Mouse (Mus musculus): ENCODE results near the gene Cep250.

Cep250 gene

DNA sequence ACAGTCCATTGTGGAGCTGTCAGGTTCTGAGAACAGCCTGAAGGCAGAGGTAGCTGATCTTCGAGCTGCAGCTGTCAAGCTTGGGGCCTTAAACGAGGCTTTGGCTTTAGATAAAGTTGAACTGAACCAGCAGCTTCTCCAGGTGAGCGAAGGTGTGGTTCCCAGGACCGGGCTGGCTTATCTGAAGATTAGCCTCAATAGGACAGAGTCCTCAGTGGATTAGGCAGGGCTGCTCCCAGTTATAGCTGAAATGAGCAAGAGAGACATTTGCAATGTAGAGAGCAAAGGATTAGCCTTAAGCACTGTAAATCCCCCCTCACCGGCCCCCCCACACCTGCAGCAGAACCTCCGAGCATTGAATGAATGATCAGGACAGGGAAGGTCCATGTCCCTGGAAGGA is 17.1 kb downstream of the Cep250 start:
- no peak for DNase-seq

DNA sequence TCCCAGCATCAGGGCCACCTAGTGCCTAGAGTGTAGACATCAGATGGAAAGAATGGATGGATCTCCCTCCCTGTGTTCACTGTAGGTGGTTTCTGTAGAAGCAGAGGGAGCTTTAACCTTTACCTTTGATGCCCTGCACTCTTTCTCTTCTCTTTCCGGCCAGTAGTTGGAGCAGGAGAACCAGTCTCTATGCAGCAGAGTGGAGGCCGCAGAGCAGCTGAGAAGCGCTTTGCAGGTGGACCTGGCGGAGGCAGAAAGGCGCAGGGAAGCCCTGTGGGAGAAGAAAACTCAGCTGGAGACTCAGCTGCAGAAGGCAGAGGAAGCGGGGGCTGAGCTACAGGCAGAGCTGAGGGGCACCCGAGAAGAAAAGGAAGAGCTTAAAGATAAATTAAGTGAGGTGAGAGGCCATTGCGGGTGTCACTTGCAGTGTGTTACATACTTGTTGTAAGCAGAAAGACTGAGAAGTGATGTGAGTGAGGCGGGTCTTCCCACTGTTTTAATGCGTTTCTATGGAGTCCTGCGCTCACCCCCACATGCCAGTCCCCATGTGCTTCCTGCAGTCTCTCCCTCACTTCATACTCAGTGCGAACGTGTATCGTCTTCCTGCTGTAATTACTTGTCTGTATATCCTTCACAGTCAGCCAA is 18.0 kb downstream of the Cep250 start:
- DNase-seq: no peak

DNA sequence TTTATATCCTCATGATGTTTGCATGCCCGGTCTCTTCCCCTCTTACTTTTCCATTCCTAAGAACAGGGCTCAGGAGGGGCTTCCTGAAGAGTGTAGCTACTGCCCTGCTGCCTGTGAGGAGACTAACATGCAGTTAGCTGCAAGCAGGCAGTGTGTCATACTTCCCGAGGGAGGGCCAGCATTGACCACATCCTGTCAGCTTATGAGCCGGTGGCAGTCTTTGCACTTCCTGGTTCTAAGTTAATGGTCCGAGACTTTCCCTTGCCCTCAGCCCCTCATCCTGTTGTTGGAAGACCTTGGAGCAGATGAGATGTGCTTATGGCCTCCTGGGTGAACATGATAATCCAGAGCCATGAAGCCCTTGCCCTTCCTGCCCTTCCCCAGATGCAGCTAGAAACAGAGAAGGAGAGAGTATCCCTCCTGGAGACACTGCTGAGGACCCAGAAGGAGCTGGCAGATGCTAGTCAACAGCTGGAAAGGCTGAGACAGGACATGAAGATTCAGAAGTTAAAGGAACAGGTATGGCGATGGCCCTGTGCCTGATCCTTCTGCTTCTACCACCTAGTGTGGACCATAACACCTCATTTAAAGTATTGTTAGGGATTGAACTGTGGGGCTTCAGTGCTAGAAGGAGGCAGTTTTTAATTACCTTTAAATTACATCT is 23.2 kb downstream of the Cep250 start:
- DNase-seq: peak; percentile 48

DNA sequence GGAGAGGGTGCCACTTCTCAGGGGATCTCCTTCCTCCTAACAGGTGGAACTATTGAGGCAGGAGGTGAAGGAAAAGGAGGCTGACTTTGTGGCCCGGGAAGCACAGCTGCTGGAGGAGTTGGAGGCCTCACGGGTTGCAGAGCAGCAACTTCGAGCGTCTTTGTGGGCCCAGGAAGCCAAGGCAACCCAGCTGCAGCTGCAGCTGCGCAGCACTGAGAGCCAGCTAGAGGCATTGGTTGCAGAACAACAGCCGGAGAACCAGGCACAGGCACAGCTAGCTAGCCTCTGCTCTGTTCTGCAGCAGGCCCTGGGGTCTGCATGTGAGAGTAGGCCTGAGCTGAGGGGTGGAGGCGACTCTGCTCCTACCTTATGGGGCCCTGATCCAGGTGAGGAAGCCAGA is 29.5 kb downstream of the Cep250 start:
- DNase-seq: no peak

DNA sequence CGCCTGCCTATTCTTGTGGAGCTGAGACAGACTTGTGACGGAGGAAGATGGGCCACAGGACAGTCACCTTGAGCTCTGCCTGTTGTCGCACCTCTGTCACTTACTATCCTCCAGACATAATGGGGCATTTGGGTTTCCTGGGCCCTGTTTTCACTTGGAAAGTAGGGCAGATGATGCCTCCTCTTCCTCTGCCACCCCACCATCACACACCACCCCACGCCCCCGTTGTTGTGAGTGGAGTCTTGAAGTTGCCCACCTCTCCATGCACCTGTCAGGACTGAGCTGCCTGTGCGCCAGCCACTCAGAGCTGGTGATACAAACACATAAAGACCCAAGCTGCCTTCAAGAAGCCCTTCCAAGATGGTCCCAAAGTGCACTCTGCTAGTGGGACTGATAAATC is 30.9 kb downstream of the Cep250 start:
- DNase-seq: no peak

DNA sequence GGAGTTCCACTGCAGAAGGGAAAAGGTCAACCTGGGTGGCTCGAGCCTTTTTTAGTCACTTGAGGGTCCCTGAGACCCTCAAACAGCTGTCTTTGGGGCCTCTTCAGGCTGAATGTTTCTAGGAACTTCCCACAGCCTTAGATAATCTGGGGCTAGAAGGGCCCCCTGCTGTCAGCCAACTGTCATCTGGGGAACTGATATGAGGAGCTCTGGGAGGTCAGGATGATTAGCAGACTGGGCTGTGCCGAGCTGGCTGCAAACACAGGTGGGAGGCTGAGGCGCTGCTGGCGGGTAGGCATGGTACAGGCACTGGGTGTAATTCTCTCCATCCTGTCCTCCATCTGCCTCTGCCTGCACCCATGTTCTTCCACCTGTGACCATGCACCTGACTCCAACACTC is 32.8 kb downstream of the Cep250 start:
- DNase-seq: no peak

DNA sequence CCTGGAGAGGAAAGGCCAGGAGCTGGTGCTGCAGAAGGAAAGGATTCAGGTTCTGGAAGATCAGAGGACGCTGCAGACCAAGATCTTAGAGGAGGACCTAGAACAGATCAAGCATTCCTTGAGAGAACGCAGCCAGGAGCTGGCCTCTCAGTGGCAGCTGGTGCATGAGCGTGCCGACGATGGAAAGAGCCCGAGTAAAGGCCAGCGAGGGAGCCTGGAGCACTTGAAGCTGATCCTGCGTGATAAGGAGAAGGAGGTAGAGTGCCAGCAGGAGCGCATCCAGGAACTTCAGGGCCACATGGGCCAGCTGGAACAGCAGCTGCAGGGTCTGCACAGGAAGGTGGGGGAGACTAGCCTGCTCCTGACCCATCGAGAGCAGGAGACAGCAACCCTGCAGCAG is 34.9 kb downstream of the Cep250 start:
- DNase-seq: no peak

DNA sequence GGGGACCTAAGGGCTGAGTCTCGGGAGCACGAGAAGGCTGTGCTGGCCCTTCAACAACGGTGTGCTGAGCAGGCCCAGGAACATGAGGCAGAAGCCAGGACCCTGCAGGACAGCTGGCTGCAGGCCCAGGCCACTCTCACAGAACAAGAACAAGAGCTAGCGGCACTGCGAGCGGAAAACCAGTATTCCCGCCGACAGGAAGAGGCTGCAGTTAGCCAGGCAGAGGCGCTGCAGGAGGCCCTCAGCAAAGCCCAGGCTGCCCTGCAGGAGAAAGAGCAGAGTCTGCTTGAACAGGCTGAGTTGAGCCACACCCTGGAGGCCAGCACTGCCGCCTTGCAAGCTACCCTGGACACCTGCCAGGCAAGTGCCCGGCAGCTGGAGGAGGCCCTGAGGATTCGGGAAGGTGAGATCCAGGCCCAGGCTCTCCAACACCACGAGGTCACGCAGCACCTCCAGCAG is 35.6 kb downstream of the Cep250 start:
- DNase-seq: peak; percentile 83

DNA sequence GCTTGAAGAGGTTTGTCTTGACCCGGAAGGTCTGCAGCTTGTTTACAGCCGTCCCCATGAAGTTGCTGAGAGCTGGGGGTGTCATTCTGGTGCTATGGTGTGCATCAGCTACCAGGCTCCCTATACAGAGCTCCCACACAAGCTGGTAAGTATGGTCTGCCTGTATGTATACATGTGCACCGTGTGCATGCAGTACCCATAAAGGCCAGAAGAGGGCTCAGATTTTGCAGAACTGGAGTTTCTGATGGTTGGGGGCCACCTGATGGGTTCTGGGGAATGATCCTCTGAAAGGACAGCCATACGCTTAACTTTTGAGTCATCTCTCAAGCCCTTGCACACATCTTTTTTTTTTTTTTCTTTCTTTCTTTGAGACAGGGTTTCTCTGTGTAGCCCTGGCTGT is 49.1 kb downstream of the Cep250 start:
- no peak for DNase-seq

DNA sequence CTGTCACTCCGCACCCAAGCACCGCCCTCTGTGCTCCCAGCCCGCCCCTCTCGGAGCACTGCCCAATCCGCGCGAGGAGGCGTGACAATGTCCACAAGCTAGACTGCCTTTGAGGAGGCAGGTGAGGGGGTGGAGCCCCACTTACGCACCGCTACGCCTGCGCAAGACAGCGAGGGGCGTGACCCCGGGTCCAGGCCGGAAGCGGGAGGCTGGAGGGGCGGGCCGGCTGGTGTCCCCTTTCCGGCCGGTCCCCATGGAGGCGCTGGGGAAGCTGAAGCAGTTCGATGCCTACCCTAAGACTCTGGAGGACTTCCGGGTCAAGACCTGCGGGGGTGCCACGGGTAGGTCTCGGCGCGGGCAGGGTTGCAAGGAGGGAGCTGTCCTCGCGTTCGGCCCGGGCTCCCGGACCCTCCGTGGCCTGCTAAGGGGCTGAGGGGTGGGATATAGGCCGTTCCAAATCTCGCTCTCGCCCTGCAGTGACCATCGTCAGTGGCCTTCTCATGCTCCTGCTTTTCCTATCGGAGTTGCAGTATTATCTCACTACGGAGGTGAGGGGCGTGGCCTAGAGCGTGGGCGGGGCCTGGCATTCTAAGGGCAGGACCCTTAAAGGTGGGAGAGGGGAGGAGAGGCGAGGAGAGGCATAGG is 51.8 kb downstream of the Cep250 start, which contains the start of the genes 6430550D23Rik and Ergic3:
Gene 6430550D23Rik, minus strand, starts transcription at position 90 of the 645 bp plus-strand sequence.
Gene Ergic3, plus strand, starts transcription at position 158 of the 645 bp plus-strand sequence.
- peak; percentile 100 for DNase-seq

DNA sequence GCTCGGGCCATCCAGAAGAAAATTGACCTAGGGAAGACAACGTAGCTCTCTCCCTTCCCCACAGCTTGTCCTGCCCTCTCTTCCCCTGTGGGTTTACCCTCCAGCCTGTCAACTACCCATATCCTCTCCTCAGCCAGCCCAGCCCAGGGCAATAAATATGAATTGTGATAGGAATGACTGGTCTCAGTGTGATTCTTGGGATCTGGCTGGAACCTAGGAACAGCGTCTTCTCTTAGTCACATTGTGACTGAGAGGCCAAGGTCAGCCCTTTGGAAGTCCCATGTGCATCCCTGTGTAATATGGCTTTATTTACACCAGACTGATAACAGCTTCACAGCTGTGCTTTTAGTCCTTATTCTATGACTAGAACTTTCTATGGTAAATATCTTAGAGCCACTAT is 61.8 kb downstream of the Cep250 start:
- DNase-seq: no peak

DNA sequence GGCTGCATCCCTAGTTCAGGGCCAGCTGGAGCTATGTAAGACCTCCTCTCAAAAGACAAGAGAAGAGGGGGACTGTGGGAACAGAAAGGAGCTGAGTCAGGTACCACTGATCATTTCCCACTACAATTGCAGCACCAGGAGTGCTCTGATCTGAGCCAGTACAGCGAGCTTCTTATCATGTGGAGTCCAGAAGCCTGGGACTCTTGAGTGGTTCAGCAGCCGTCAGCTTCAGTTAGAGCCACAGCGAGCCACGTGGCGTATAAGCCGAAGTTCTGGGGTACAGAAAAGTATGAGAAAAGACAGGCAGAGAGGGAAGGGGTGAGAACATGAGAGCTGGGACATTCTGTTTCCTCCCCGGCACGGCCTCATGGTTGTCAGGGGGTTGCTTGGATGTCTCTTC is 65.0 kb downstream of the Cep250 start:
- DNase-seq: no peak

DNA sequence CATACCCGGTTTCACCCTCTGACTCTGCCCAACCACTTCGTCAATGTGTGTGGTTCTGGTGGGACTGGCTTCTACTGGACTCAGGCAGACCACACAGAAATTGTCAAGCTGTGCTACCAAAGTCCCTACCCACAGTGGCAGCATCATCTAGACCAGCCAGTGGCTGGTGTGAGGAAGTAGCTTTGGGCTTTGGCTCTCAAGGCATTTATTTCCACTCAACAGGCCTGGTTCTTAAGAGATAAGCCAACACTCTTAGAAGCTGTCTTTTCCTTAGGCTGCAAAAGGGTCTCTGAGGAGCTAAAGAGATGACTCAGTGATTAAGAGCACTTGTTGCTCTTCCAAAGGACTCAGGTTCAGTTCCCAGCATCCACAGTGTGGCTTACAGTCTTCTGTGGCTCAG is 65.5 kb downstream of the Cep250 start:
- no peak for DNase-seq

DNA sequence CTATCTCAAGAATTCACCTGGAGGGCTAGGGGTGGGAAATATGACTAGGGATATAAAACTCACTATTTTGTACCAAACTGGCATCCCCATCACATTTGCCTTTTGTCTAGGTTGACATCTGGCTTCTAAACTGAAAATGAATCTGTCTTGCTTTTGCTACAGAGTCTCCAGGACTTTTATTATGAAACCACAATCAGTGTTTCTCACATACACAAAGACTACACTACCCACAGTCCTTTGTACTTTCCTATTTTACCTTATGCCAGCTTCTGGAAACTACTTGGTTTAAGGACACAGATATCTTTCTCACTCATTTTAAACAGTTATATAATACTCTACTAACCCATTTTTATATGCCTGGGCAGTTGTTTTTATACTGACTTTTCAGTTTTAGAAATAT is 69.2 kb downstream of the Cep250 start:
- DNase-seq: peak; percentile 49

DNA sequence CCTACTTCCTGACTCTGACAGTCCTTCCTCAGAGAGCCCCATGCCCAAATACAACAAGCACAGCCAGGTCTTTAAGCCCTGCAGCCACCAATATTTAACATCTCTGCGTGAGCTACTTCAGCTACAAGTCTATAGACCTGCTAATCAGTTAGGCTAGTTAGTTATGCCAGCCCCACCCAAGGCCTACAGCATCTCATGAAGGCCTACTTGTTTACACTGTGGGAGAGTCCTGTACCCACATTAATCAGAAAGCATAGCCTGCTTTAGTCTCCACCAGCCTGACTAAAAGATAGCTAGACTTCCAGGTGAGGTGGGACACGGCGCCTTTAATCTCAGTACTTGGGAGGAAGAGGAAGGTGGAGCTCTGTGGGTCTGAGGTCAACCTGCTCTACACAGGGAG is 83.1 kb downstream of the Cep250 start:
- DNase-seq: no peak

DNA sequence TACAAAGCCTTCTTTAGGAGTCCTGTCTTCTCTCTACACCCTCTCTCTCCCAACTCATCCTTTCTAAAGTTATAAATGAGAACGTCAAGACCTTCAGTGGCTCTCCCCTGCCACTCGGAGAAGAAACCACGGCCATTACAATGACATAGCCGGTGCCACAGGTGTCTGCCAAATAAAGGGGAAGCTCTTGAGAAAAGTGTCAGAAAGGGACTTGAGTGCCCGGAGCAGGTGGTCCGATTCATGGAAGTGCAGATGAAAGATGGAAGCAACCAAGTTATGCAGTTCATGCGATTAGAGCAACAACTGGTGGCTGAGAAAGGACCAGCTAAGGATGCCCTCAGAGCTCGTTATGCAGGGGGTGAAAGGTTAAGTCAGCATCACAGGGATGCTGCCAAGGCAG is 86.6 kb downstream of the Cep250 start:
- DNase-seq: no peak

DNA sequence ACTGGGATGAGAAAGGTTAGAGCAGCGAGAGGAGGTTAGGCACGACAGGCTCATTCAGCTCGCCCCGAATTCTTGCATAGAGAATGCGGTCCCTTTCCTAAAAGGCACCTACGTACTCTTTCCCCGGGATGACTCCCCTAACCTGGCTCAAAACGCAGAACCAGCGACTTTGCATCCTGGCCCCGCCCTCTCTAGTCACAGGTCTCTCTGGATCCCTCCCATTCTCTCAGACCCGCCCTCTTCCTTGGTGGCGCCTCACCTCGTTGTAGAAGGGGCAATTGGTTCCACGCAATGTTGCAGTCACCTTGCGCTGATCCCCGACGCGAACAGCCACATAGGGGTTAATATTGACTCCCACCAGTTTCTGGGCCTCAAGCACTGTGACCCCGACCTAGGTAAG is 91.7 kb downstream of the Cep250 start:
- no peak for DNase-seq

All from kidney, adult 9 months (tissue).